Mouse (Mus musculus) kidney, postnatal 0 days (tissue): ENCODE measurements at regions not wholly inside any gene's neighbourhood (a gene's known extent, or its start where the extent isn't known, plus 50 kb on each side); places are given as distances from the start of the nearest gene placed in this dataset.

Experiments
- ATAC-seq: fragments of 200-750 bp; cut with Nextera tagmentation; replicated peaks from 2 replicates; pipeline ENCODE4 v1.8.0; 2017; ENCODE audit warnings: low read depth, moderate number of reproducible peaks, moderate TSS enrichment, moderate library complexity; ENCODE audit not compliant: low FRiP score
- DNase-seq: peaks from one replicate; pipeline ENCODE4 v3.0.0-alpha.2; 2016; ENCODE audit warnings: low spot score
- H3K27ac ChIP-seq: fragments of 300-500 bp; sonication (generic); 2 replicates; pipeline ENCODE4 v1.5.1; 2014; ENCODE audit warnings: mild to moderate bottlenecking
- H3K27me3 ChIP-seq: fragments of 300-500 bp; sonication (generic); 2 replicates; pipeline ENCODE4 v1.6.1; 2014; ENCODE audit warnings: low read length, mixed read lengths; ENCODE audit not compliant: insufficient read depth
- H3K36me3 ChIP-seq: fragments of 300-500 bp; sonication (generic); 2 replicates; pipeline ENCODE4 v1.6.1; 2014; ENCODE audit warnings: low read length, mixed read lengths; ENCODE audit not compliant: insufficient read depth
- H3K4me1 ChIP-seq: fragments of 300-500 bp; sonication (generic); replicated peaks from 2 replicates; pipeline ENCODE4 v1.6.1; 2014; ENCODE audit warnings: antibody characterized with exemption, low read length, mixed read lengths; ENCODE audit not compliant: insufficient read depth
- H3K4me2 ChIP-seq: fragments of 300-500 bp; sonication (generic); 2 replicates; pipeline ENCODE4 v1.6.1; 2014; ENCODE audit warnings: mild to moderate bottlenecking, low read length, moderate library complexity, mixed read lengths
- H3K4me3 ChIP-seq: fragments of 300-500 bp; sonication (generic); replicated peaks from 2 replicates; pipeline ENCODE4 v1.5.1; 2014; ENCODE audit warnings: low read depth, low read length
- H3K9ac ChIP-seq: fragments of 300-500 bp; sonication (generic); 2 replicates; pipeline ENCODE4 v1.6.1; 2014; ENCODE audit warnings: low read depth, low read length
- H3K9me3 ChIP-seq: fragments of 300-500 bp; sonication (generic); replicated peaks from 2 replicates; pipeline ENCODE4 v1.6.1; 2016; ENCODE audit warnings: low read length, inconsistent platforms, mixed read lengths
- CTCF ChIP-seq: IDR thresholded peaks from 2 replicates; pipeline ENCODE4 v1.5.1; 2016; ENCODE audit warnings: antibody characterized with exemption, low read depth, mild to moderate bottlenecking, moderate library complexity
- WGBS: fragments of 180-500 bp; shearing (Covaris S2); extraction: QIAGEN DNeasy Blood & Tissue Kit; methylation state at CpG from one replicate; pipeline ENCODE4 v1.1.7; 2014; 5-methylcytosine and 5-hydroxymethylcytosine counted together

GRCm38 (mm10) chr13:6128903-6129302 is 267.6 kb downstream of the Klf6 start:
- no peaks in the 10 kb centered on the region for H3K27me3 ChIP-seq
- DNase-seq = peak; percentile 81
- no peaks in the 10 kb centered on the region for H3K4me1 ChIP-seq
- H3K9ac ChIP-seq = no peak overlapping the region
- TF ChIP-seq CTCF = no peak
- ATAC-seq = peak; percentile 49; the same call in 1 of the 2 replicates
- no peak overlapping the region for H3K4me3 ChIP-seq
- no peaks in the 10 kb centered on the region for H3K9me3 ChIP-seq
- 58% methylated on average over 1 of the region's 1 CpGs for WGBS
- H3K36me3 ChIP-seq = no peaks in the 10 kb centered on the region
- H3K4me2 ChIP-seq = no peak overlapping the region
- no peak overlapping the region for H3K27ac ChIP-seq

GRCm38 (mm10) chr13:6131363-6131762 is 270.1 kb downstream of the Klf6 start:
- H3K27ac ChIP-seq = no peak overlapping the region
- ATAC-seq (no peak), DNase-seq (no peak)
- no peak overlapping the region for H3K4me2 ChIP-seq
- no peaks in the 10 kb centered on the region for H3K27me3 ChIP-seq
- no peak overlapping the region for H3K9ac ChIP-seq
- H3K9me3 ChIP-seq = no peaks in the 10 kb centered on the region
- TF ChIP-seq CTCF = no peak
- WGBS = 39% methylated on average over 2 of the region's 2 CpGs
- no peak overlapping the region for H3K4me3 ChIP-seq
- no peaks in the 10 kb centered on the region for H3K4me1 ChIP-seq
- no peaks in the 10 kb centered on the region for H3K36me3 ChIP-seq

GRCm38 (mm10) chr13:6137170-6137569 is 275.9 kb downstream of the Klf6 start:
- Histone ChIP-seq H3K27ac (no peak overlapping the region), H3K4me1 (no peaks in the 10 kb centered on the region), H3K4me2 (no peak overlapping the region), H3K4me3 (no peak overlapping the region), H3K9ac (no peak overlapping the region), H3K9me3 (no peaks in the 10 kb centered on the region), H3K36me3 (no peaks in the 10 kb centered on the region), H3K27me3 (no peaks in the 10 kb centered on the region)
- WGBS = 38% methylated on average over 4 of the region's 4 CpGs
- TF ChIP-seq CTCF = no peak
- ATAC-seq (no peak), DNase-seq (no peak)

- H3K4me1 ChIP-seq = no peaks in the 10 kb centered on the region
- H3K4me2 ChIP-seq = no peak overlapping the region
- no peaks in the 10 kb centered on the region for H3K27me3 ChIP-seq
- no peak for TF ChIP-seq CTCF
- no peak for ATAC-seq
- H3K9ac ChIP-seq = no peak overlapping the region
- peak; percentile 16 for DNase-seq
- no peak overlapping the region for H3K27ac ChIP-seq
- WGBS = 36% methylated on average over 2 of the region's 2 CpGs
- no peaks in the 10 kb centered on the region for H3K9me3 ChIP-seq
- H3K4me3 ChIP-seq = no peak overlapping the region
- H3K36me3 ChIP-seq = no peaks in the 10 kb centered on the region
Observed at GRCm38 (mm10) chr13:6142771-6143170, 281.5 kb downstream of the Klf6 start.

GRCm38 (mm10) chr13:6153657-6154056 is 292.4 kb downstream of the Klf6 start:
- Histone ChIP-seq H3K9me3 (no peaks in the 10 kb centered on the region), H3K4me1 (no peaks in the 10 kb centered on the region), H3K27me3 (no peaks in the 10 kb centered on the region), H3K27ac (no peak overlapping the region), H3K4me3 (no peak overlapping the region), H3K4me2 (no peak overlapping the region), H3K36me3 (no peaks in the 10 kb centered on the region), H3K9ac (no peak overlapping the region)
- DNase-seq (no peak), ATAC-seq (no peak)
- WGBS = 86% methylated on average over 4 of the region's 4 CpGs
- no peak for TF ChIP-seq CTCF

- DNase-seq (no peak), ATAC-seq (no peak)
- WGBS = 64% methylated on average over 4 of the region's 4 CpGs
- Histone ChIP-seq H3K36me3 (no peaks in the 10 kb centered on the region), H3K4me3 (no peak overlapping the region), H3K9me3 (no peaks in the 10 kb centered on the region), H3K9ac (no peak overlapping the region), H3K27ac (no peak overlapping the region), H3K27me3 (no peaks in the 10 kb centered on the region), H3K4me1 (no peaks in the 10 kb centered on the region), H3K4me2 (no peak overlapping the region)
- no peak for TF ChIP-seq CTCF
Observed at GRCm38 (mm10) chr13:6156191-6156590, 294.9 kb downstream of the Klf6 start.

GRCm38 (mm10) chr13:6157029-6157428 is 295.7 kb downstream of the Klf6 start:
- Histone ChIP-seq H3K4me2 (no peak overlapping the region), H3K4me1 (no peaks in the 10 kb centered on the region), H3K9ac (no peak overlapping the region), H3K4me3 (no peak overlapping the region), H3K9me3 (no peaks in the 10 kb centered on the region), H3K27me3 (no peaks in the 10 kb centered on the region), H3K36me3 (no peaks in the 10 kb centered on the region), H3K27ac (no peak overlapping the region)
- ATAC-seq = no peak
- TF ChIP-seq CTCF = no peak
- DNase-seq = peak; percentile 3
- 33% methylated on average over 3 of the region's 3 CpGs for WGBS
